Mouse (Mus musculus): Measurements from ENCODE around the gene Sit1. TPM values are rescaled to one million over a fixed set of nuclear protein-coding genes. Genes with fewer than 3 reads are reported as not detected.

The Sit1 gene
- polyA plus RNA-seq, 1 experiment: 0.14 TPM

DNA sequence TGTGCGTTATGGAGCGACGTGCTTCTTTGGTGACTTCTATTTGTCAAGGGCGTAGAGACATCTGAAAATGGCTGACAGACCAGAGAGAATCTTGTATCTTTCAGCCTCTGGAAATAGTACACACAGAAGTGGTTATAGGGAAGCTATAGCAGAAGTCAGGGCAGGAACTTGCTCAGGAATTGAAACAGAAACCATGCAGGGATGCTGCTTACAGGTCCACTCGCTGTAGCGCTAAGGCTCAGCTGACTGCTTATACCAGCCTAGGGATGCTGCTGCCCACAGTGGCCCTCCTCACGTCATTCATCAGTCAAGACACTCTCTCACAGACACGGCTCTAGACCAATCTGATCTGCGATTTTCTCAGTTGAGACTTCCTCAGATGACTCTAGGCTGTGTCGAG, 13.2 kb downstream of the Sit1 start:
- DNase-seq (ENCODE audit: low read depth): no peak

DNA sequence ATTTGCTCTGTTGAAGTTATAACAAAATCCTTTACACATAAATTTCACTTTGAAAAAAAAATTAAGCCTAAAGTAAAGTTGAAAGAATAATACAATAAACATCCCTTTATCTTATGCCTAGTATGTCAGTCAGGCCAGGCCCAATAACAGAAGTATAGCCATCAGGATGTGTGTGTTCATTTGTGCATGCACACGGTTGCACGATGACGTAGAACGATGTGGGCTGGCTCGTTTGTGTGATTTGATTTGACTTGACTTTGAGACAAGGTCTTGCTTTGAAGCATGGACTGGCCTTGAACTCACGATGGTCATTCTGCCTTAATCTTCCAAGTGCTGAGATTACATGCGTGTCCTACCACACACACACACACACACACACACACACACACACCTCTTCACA, 16.7 kb downstream of the Sit1 start:
- no peak for DNase-seq (ENCODE audit: low read depth)

DNA sequence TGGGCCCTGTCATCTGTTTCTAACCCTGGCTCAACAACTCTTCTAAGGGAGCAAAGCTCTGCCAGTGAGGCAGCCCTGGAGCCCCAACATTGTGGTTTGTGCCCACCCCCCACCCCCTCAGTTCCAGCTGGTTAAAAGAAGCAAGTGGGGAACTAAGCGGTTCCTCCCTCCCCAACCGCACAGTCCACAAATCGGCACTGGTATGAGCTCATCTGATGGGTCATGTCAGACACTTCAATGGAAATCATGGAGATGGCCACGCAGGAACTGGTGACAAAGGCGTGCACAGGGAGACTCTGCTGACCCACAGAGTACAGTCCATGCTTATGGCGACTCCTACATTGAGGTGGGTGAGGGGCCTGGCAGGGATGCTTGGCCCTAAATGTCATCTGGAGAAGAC, 17.6 kb downstream of the Sit1 start:
- DNase-seq (ENCODE audit: low read depth): no peak

DNA sequence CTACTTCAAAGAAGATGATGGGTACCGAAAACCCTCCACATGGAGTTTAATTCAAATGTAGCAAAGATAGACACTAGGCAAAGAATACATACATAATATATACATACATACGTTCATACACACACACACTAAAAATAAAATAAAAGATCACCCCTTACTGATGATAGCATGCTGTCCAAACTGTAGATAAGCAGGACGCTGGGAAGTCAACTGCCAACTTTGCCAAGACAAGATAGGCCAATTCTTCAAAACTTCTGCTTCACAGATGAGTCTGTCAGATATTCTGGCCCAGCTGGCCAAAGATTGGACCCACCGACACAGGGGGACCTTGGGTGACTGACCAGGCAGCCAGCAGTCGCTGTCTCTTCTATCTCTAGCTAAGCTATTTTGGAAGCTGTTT, 20.4 kb downstream of the Sit1 start:
- DNase-seq (ENCODE audit: low read depth): no peak

DNA sequence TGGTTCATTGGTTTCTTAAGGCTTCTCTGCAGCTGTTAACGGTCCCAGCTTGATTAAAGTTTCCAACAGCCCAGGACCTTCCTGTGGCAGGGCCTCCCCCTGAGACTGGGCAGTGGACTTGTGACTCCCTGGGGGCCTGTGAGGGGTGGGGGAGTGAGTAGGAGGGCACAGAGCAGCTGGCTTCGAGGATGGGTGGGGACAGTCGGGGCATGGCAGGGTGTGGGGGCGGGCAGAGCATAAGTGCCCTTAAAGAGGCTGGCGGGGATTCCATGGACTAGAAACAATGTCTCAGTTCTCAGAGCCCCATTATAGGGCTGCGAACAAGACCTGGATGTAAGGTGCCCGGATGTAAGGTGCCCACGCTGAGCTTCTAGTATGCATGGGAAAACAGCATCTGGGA, 26.4 kb downstream of the Sit1 start:
- DNase-seq (ENCODE audit: low read depth): no peak

DNA sequence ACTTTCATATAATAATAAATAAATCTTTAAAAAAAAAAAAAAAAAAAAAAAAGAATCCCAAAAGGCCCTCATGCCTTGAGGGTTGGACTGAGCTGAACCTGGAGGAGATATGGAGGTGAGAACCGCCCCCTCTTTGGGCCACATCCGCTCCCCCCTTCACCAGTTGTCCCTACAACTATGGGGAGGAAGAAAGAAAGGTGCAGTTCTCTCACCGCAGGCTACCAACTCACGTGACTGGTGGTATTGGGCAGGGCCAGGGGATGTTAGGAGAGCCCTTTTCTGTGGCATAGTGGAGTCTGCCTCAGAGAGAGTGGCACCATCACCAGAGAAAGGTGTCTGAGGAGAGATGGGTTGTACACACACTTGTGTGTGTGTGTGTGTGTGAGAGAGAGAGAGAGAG, 27.1 kb downstream of the Sit1 start:
- DNase-seq (ENCODE audit: low read depth): no peak

DNA sequence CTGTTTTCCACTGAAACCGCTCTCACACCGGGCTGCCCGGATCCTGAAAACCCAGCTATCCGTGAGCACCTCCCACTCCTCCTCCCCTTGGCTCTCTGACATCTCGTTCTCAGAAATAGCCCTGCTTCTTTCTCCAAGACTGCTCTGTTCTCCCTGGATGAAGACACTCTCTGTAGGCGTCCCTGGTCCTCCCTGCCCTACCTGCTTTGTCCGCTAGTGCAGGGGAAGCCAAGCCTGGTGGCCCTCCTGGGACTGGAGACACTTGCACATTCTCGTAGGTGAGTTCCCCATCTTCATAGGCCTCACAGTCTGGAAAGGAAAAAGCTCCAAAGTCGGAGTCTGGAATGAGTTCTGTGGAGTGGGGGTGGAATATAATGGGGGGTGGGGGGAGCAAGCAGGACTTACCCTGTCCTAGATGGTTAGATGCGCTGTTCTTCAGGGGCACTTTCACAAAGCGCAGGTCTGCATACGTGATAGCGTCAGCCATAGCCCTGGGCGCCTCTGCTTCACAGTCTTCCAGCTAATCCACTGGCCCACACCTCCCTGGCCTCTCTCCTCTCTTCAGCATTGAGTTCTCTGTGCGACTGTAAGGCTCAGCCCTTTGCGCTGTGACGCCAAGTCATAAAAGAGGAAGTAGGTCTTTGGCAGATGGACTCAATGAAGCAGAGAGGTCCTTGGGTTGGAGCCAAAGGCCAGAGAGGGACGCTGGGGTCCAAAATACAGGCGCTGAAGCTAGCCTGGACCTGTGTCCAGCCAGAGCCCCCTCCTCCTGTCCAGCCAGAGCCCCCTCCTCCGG, 29.3 kb downstream of the Sit1 start, which contains the start of gene Cd72:
TSS of gene Cd72 (minus strand) at position 588 of the 796 bp plus-strand sequence.
- no peak for DNase-seq (ENCODE audit: low read depth)

DNA sequence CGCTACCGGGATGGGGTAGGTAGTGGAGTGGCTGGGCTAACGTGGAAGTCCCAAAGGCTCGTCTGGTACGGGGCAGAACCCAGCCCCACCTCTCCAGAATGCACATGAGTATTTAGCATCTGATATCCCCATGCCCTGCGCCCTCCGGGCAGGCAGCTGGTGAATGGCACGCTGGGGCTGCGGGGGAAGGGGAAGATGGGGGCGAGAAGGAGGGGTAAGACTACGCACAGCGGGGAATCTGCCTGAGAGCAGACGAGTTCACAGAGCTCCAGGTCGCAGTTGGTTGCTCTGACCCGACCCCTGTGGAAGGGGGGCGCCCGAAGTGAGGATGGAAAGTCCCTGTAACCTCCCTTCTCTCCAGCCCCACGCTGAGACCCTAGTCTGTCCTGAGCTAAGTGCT, 30.1 kb downstream of the Sit1 start:
- no peak for DNase-seq (ENCODE audit: low read depth)

DNA sequence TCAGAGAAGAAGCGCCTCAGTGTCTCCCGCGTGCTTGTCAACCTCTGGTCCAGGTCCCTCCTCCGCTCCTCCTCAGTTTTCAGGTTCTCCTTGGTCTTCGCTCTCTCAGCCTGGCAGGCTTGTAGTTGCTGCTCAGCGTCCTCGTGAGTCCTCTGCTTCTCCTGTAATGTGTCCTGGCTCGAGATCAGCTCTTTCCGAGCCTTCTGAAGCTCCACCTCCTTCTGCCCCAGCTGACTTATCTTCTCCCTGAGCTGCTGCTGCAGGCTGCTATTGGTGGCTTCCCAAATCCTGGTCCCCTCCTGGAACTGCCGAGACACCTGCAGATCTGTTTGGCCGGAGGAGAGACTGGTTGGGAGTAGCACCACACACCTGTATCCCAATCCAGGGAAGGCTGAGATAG, 31.2 kb downstream of the Sit1 start:
- DNase-seq (ENCODE audit: low read depth): no peak

DNA sequence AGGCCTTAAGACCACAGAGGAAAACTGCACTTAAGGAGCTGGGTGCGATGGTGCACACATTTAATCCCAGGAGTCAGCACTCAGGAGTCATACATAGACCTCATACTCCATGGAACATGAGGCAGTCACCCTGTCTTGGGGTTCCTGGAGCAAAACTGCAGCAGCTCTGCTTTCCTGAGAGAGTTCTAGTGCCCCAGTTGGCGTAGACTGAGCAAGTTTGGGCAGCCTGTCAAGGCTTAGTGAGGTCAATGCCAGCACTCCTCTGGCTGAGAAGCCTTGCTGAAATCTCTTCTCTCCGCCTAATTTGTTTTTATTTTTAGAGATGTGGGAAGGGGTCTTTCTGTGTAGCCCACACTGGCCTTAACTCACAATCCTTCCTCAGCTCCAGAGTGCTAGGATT, 35.0 kb downstream of the Sit1 start:
- no peak for DNase-seq (ENCODE audit: low read depth)

DNA sequence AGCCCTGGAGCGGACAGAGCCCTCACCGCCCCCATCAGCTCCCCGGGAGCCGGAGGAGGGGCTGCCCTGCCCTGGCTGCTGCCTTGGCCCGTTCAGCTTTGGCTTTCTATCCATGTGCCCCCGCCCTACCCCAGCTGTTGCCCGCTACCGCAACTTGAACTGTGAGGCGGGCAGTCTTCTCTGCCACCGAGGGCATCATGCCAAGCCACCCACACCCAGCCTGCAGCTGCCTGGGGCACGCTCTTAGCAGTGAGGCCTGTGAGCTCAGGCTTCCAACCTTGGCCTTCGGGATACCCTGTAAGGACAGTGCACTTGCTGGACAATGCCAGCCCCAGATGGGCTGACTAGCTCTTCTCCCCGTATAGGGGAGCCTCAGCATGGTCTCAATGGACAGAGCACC, 36.3 kb downstream of the Sit1 start:
- DNase-seq (ENCODE audit: low read depth): no peak

DNA sequence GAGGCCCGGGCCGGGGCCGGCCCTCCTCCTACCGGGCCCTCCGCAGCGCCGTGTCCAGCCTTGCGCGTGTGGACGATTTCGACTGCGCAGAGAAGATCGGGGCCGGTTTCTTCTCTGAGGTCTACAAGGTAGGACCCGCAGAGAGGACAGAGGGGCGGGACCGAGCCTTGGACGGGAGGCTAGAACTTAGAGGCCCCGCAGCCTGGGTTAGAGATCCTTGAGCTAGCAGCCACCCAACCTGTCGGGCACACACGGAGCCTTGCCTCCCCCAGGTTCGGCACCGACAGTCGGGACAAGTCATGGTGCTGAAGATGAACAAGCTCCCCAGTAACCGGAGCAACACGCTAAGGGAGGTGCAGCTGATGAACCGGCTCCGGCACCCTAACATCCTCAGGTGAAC, 40.0 kb downstream of the Sit1 start:
- no peak for DNase-seq (ENCODE audit: low read depth)

DNA sequence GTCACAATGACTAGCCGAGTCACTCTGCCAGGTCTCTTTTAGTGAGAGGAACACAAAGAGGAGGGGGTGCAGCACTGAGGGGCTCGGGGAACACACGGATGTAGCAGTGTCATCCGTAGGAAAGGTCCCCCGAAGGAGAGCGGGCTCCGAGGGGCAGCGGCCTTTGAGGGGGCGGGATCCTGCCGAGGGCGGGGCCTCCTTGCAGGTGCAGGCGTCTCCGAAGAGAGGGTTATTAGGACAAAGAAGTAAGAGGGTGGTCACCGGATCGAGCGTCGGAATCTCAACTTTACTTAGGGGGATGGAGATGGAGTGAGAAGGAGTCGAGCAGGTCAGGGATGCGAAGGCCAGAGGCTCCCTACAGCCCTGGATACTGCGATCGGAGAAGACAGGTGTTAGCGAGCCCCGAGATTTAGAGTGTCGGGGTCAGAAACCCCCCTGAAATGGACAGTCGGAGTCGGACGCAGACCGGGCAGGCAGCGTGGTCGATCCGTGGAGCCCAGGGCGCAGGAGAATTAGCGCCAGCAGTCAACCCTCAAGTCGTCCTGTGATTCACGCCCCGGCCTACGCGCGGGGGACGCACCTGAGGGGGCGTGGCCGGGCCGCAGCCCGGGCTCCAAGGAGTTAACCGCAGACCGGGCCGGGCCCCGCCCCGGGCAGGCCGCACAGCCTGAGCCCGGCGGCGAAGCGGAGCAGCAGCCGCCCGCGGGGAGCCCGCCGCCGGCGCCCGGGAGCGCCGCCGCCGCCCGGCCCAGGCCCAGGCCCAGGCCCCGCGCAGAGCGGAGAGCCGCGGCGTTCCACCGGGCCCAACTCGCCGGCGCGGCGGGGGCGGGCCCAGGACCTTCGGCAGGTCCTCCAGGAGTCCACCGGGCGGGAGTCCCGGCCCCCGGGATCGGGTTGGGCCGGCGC, 40.8 kb downstream of the Sit1 start:
- no peak for DNase-seq (ENCODE audit: low read depth)

DNA sequence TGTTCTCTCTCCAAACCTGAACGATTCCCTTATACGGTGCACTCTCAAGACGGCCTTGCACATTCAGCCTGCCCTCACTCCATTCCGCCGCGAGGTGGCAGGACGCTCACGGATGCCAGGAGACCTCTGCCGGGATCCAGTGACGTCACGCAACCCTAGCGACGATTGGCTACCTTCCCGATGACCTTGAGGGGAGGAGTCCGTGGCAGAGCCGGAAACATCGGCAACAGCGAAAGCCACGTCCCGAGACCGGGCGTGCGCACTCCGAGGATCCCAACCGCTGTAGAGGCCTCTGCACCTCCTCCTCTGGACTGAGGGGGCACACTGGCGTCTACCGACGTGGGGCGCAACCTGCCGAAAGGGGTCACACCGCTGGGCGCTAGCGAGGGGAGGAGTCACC, 41.5 kb downstream of the Sit1 start:
- DNase-seq (ENCODE audit: low read depth): peak; percentile 84

DNA sequence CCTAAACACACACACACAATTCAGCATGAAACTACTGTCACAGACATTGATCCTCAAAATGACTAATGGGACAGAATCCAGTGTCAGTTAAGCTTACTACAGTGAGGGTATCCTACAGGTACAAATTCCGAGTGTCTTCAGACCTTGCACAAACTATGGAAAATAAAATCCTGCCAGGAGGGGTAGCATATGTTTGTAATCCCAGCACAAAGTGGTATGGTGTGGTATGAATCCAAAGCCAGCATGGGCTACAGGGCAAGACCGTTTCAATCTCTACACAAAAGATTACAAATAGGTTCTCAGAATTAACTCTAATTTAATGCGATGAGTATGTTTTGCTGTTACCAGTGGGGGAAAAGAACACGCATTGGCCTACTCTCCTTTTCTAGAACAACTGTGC, 41.9 kb downstream of the Sit1 start, which contains the start of gene Tesk1:
TSS of gene Tesk1 (plus strand) at position 301 of the 400 bp plus-strand sequence.
- DNase-seq (ENCODE audit: low read depth): no peak

DNA sequence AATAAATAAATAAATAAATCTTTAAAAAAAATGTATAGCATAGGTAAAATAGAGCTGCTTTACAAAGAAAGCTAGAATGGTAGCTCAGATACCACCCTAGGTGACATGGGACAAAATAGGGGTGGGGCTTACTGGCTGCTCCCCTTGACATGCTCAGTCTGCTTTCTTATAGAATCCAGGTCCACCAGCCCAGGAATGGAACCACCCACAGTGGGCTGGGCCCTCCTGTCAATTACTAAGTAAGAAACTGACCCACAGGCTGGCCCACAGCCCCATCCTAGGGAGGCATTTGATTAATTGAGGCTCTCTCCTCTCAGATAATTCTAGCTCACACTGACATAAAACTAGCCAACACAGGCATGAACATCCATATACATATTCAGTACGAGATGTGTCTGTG, 50.7 kb downstream of the Sit1 start:
- no peak for DNase-seq (ENCODE audit: low read depth)

Other genes starting within 250 kb of the Sit1 start
- 0.95 and 1.3 TPM in 2 replicates for gene Atp8b5, start 216.6 kb downstream of the Sit1 start, polyA plus RNA-seq (2012; rRNA removed)
- 14.5 and 16.1 TPM in 2 replicates for gene Rusc2, start 101.8 kb downstream of the Sit1 start, polyA plus RNA-seq (2012; rRNA removed)
- 3.4 and 4.4 TPM in 2 replicates for gene Fam166b, start 54.6 kb downstream of the Sit1 start, polyA plus RNA-seq (2012; rRNA removed)
- 64.6 and 65.6 TPM in 2 replicates for gene Tesk1, start 41.8 kb downstream of the Sit1 start, polyA plus RNA-seq (2012; rRNA removed)
- gene Cd72, start 29.1 kb downstream of the Sit1 start, polyA plus RNA-seq (2012; rRNA removed): 3.5 and 3.8 TPM in 2 replicates
- gene Ccdc107, start 9.2 kb upstream of the Sit1 start, polyA plus RNA-seq (2012; rRNA removed): 184 and 241 TPM in 2 replicates
- 3.4 and 3.5 TPM in 2 replicates for gene Arhgef39, start 16.0 kb upstream of the Sit1 start, polyA plus RNA-seq (2012; rRNA removed)
- gene Car9, start 23.2 kb upstream of the Sit1 start, polyA plus RNA-seq (2012; rRNA removed): 0.22 and 0.36 TPM in 2 replicates
- 85.8 and 88.1 TPM in 2 replicates for gene Tpm2, start 40.0 kb upstream of the Sit1 start, polyA plus RNA-seq (2012; rRNA removed)
- gene Creb3, start 78.6 kb upstream of the Sit1 start, polyA plus RNA-seq (2012; rRNA removed): 58.2 and 96.1 TPM in 2 replicates
- gene Tln1, start 79.0 kb upstream of the Sit1 start, polyA plus RNA-seq (2012; rRNA removed): 88.5 and 105 TPM in 2 replicates
- 59.3 and 74.6 TPM in 2 replicates for gene Rgp1, start 95.0 kb upstream of the Sit1 start, polyA plus RNA-seq (2012; rRNA removed)
- gene Gba2, start 95.1 kb upstream of the Sit1 start, polyA plus RNA-seq (2012; rRNA removed): 17.9 and 23.9 TPM in 2 replicates
- 0.99 and 2.0 TPM in 2 replicates for gene Msmp, start 100.8 kb upstream of the Sit1 start, polyA plus RNA-seq (2012; rRNA removed)
- 34.7 and 35.4 TPM in 2 replicates for gene Npr2, start 148.2 kb upstream of the Sit1 start, polyA plus RNA-seq (2012; rRNA removed)
- 3.9 and 4.7 TPM in 2 replicates for gene Spag8, start 169.9 kb upstream of the Sit1 start, polyA plus RNA-seq (2012; rRNA removed)
- gene Hint2, start 172.7 kb upstream of the Sit1 start, polyA plus RNA-seq (2012; rRNA removed): 120 and 130 TPM in 2 replicates
- 9.8 and 13.6 TPM in 2 replicates for gene Tmem8b, start 185.2 kb upstream of the Sit1 start, polyA plus RNA-seq (2012; rRNA removed)
- gene Fam221b, start 185.4 kb upstream of the Sit1 start, polyA plus RNA-seq (2012; rRNA removed): 0.50 and 0.77 TPM in 2 replicates
- not detected in 2 replicates for gene Olfr70, start 217.1 kb upstream of the Sit1 start, polyA plus RNA-seq (2012; rRNA removed)
- gene Olfr71, start 226.5 kb upstream of the Sit1 start, polyA plus RNA-seq (2012; rRNA removed): not detected in 2 replicates
- 16.2 and 23.7 TPM in 2 replicates for gene Hrct1, start 243.5 kb upstream of the Sit1 start, polyA plus RNA-seq (2012; rRNA removed)
- gene Spaar, start 246.3 kb upstream of the Sit1 start, polyA plus RNA-seq (2012; rRNA removed): 6.4 and 8.3 TPM in 2 replicates